Mouse (Mus musculus): ENCODE results near the gene Vmn1r49.
"Not testable (repeated sequence)": the region's sequence is repeated elsewhere in the genome, so short reads cannot be mapped to it uniquely, and the experiment has no call there.

Gene Vmn1r49

GRCm38 (mm10) chr6:90078406-90078805 is at the start of gene Vmn1r49:
Gene Vmn1r49, minus strand, starts transcription at chr6:90078506.
- DNase-seq, result no peak

- not testable (repeated sequence) for DNase-seq
Observed at GRCm38 (mm10) chr6:90122296-90122695, 44.0 kb upstream of the Vmn1r49 start, which contains the start of gene Vmn1r51. Gene Vmn1r51, plus strand, starts transcription at chr6:90122596.

GRCm38 (mm10) chr6:90101130-90101529 is 22.8 kb upstream of the Vmn1r49 start, which contains the start of gene Vmn1r50:
Gene Vmn1r50, plus strand, starts transcription at chr6:90101430.
- no peak for DNase-seq

GRCm38 (mm10) chr6:90100566-90100965 is 22.3 kb upstream of the Vmn1r49 start:
- no peak for DNase-seq

- not testable (repeated sequence) for DNase-seq
Observed at GRCm38 (mm10) chr6:90036741-90037140, 41.6 kb downstream of the Vmn1r49 start, which contains the start of gene Vmn1r48. Gene Vmn1r48, minus strand, starts transcription at chr6:90036841.

Data from cerebellum, adult 9-11 months (tissue).